Mouse (Mus musculus): Measurements from ENCODE around the gene Xdh.

Gene Xdh

GRCm38 (mm10) chr17:73941816-73942215 is 8.2 kb downstream of the Xdh start:
- DNase-seq = no peak

GRCm38 (mm10) chr17:73937073-73937472 is 12.9 kb downstream of the Xdh start:
- DNase-seq = no peak

GRCm38 (mm10) chr17:73935163-73935562 is 14.8 kb downstream of the Xdh start:
- no peak for DNase-seq

GRCm38 (mm10) chr17:73934281-73934680 is 15.7 kb downstream of the Xdh start:
- DNase-seq = no peak

GRCm38 (mm10) chr17:73933616-73934015 is 16.4 kb downstream of the Xdh start:
- no peak for DNase-seq

GRCm38 (mm10) chr17:73932497-73933059 is 17.4 kb downstream of the Xdh start:
- DNase-seq = no peak

GRCm38 (mm10) chr17:73919520-73919919 is 30.5 kb downstream of the Xdh start:
- no peak for DNase-seq

- DNase-seq = no peak
These were observed 31.0 kb downstream of the Xdh start for GRCm38 (mm10) chr17:73918944-73919381.

- DNase-seq = no peak
These were observed 31.9 kb downstream of the Xdh start for GRCm38 (mm10) chr17:73918138-73918537.

- DNase-seq = no peak
These were observed 32.3 kb downstream of the Xdh start for GRCm38 (mm10) chr17:73917713-73918112.

GRCm38 (mm10) chr17:73914730-73915129 is 35.3 kb downstream of the Xdh start:
- DNase-seq = no peak

- DNase-seq = no peak
These were observed 43.9 kb downstream of the Xdh start for GRCm38 (mm10) chr17:73906076-73906475.

GRCm38 (mm10) chr17:73905043-73905750 is 44.8 kb downstream of the Xdh start:
- DNase-seq = peak; percentile 29 to 40

- no peak for DNase-seq
These were observed 46.9 kb downstream of the Xdh start for GRCm38 (mm10) chr17:73903121-73903520.

- no peak for DNase-seq
These were observed 47.8 kb downstream of the Xdh start for GRCm38 (mm10) chr17:73902234-73902636.

GRCm38 (mm10) chr17:73894399-73894798 is 55.6 kb downstream of the Xdh start:
- no peak for DNase-seq

GRCm38 (mm10) chr17:73893822-73894221 is 56.2 kb downstream of the Xdh start:
- no peak for DNase-seq

- DNase-seq = no peak
These were observed 56.8 kb downstream of the Xdh start for GRCm38 (mm10) chr17:73893207-73893606.

GRCm38 (mm10) chr17:73891590-73891989 is 58.4 kb downstream of the Xdh start:
- DNase-seq = no peak

- DNase-seq = no peak
These were observed 63.8 kb downstream of the Xdh start for GRCm38 (mm10) chr17:73886071-73886785.

GRCm38 (mm10) chr17:73883332-73883731 is 66.7 kb downstream of the Xdh start:
- DNase-seq = no peak

- DNase-seq = peak; percentile 72
These were observed 67.8 kb downstream of the Xdh start for GRCm38 (mm10) chr17:73882194-73882593.

GRCm38 (mm10) chr17:73881295-73881694 is 68.7 kb downstream of the Xdh start:
- DNase-seq = no peak

GRCm38 (mm10) chr17:73880286-73880685 is 69.7 kb downstream of the Xdh start:
- no peak for DNase-seq

Measured in thymus, postnatal 36 days (tissue).